Mouse (Mus musculus): Measurements from ENCODE around the gene Scg5.

Gene Scg5

DNA sequence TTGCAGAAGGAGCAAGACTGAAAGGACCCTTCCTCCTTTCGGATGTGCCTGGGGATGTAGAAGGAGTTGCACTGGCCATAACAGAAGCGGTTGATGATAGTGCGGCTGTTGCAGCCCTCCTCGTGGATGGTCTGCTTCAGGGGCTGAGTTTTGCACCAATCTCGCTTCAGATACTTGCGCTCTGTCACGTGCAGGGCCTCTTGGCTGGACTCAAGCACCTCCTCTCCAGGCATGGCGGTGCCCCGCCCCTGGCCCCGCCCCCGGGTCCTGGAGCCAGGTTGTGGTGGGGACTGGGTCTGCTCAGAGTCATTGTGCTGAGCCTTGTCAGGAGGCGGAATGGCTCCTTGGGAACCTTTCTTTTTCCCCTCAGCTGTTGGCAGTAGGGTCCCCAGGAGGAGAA is 79.2 kb downstream of the Scg5 start:
- DNase-seq (ENCODE audit: low read depth) = no peak

DNA sequence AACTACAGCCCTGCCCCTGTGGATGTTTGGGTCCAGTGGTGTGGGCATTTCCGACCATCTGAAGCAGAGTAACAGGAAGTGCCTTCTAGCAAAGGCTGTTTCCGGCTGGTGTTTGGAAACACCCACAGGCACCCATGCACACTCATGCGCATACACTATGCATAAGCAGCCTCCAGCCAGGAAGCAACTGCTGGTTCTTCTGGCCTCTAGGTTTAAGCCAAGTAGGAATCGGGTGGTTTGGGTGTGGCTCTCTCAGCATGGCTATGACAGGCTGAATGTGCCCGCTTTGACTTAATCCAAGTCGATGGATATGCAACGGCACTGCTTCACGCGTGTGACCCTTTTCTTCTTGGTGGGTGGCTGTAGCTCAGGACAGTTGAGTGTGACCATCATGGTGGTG is 79.6 kb downstream of the Scg5 start:
- no peak for DNase-seq (ENCODE audit: low read depth)

DNA sequence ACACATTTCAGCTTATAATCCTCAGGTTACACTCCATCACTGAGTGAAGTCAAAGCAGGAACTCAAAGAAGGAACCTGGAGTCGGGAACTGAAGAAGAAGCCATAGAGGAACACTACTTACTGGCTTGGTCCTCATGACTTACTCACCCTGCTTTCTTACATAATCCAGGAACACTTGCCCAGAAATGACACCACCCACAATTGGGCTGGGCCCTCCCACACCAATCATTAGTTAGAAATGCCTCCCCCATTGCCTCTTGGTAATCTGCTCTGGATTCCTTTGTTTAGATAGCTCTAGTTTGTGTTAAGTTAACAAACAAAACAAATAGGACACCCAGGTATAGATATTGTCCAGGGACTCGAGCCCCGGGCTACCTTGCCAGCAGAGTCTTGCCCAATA is 100.3 kb downstream of the Scg5 start:
- DNase-seq (ENCODE audit: low read depth) = peak; percentile 66
